Mouse (Mus musculus) cerebellum, postnatal 10 days (tissue): ENCODE data around the gene Isg20.

ENCODE experiments used
- DNase-seq, 2 experiments: peaks; one replicate each; pipeline ENCODE4 v3.0.0; 2021; ENCODE audit warnings: mixed read lengths in 2 of 2

Gene Isg20

DNA sequence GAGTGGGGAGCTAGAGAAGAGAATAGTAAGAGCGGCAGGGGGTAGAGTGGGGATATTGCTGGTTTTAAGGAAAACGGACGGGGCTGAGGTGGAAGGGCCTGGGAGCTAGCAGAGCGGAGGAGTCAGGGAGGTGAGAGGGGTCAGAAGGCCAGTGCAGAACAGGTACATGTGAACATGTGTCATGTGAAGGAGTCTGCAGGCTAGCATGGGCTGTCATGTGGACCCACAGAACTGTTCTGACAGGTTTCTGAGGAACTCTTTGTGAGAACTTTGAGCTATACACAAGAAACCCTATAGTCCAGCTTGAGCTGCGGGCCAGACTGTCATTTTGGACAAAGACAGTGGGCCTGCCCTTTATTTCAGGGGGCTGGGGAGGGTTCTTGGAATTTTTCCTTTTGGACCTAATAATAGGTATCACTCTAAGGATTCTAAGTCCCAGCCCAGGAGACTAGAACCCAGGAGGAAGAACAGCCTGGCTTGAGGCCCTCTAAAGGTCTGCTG lies at the start of gene Isg20:
Isg20 (plus strand) TSS at position 451 of the 501 bp plus-strand sequence.
- DNase-seq = no peak

DNA sequence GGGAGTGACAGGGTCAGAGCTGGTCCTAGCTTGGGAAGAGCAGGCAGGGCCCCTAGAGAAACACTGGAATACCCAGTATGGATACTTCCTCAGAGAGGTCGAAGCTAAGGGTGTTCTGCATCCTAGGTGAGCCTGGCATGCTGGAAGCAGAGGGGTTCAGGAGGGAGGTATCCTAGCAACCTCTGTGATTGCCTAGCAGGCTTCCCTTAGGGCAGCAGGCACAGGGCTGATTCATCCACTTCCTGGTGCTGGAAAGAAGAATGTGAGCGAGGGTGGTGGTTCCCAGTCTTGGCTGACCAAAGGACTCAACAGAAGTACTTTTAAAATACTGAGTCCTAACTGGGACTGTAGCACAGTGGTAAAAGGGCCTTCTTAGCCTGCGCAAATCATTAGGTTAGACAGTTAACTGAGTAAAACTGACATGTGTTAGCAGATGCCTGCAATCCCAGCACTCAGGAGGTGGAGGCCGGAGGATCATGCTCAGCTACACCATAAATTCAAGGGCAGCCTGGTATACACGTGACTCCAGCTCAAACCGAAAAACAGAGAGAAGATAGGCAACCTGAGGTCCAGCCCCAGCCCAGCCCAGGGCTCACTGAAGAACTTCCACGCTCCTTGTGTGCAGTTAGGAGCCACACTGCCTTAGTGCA lies 49.3 kb upstream of the Isg20 start:
- no peak for DNase-seq

GRCm38 (mm10) chr7:78864446-78864802 lies 48.8 kb upstream of the Isg20 start:
- DNase-seq = no peak

DNA sequence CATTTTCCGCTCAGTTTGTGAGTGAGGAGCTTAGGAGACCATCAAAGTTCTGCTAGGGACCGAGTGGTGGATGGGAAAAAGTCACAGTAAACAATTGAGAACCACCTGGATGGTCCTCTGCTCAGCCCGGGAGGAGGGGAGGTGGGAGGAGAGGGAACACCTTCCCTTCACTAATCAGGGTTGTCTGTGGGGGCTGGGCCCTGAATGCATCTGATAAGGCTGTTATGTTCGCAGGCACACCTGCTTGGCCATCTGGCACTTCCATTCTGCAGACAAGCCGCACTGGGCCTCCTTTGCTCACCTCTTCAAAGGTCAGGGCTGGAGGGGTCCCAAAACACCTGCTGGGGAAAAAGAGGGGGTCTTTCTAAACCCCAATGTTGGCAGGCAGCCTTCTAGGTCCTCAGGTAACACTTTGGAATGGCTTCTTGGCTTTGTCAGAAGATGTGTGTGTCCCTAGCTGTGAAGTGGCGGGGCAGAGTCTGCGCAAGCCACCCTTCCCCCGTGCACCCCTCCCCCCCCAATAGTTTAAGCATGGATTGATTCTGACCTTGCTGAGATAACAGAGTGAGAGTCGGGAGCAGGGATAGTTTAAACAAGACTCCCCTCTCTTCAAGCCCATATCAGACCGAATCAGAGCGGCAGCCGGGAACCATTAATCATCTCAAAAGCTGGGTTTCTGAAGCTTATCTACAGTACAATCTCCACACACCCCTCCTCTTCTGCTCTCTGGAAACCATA lies 47.8 kb upstream of the Isg20 start:
- DNase-seq = no peak

GRCm38 (mm10) chr7:78868731-78869130 lies 44.5 kb upstream of the Isg20 start:
- DNase-seq = no peak

GRCm38 (mm10) chr7:78872366-78872765 lies 40.9 kb upstream of the Isg20 start:
- no peak for DNase-seq

GRCm38 (mm10) chr7:78872831-78873230 lies 40.4 kb upstream of the Isg20 start:
- no peak for DNase-seq

- DNase-seq = peak in 1 of 2 experiments; percentile 6
These were observed 31.4 kb upstream of the Isg20 start for GRCm38 (mm10) chr7:78881607-78882468.

DNA sequence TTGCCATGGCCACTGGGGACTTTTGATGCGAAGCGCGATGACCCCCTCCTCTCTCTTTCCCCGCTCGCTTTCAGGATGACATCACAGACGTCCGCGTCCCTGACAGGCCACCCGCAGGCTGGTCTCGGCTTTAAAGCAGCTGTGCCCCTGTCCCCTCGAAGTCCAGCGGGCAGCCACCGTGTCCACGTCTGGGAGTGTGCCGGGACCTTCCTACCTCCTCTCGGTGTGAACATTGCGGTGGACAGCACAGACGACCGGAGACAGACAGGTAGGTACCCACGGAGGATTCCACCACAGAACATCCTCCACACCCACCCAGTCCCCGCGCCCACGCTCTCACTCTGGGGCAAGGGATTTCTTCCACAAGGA lies 30.8 kb upstream of the Isg20 start:
- DNase-seq = peak; percentile 55 to 56

- DNase-seq = peak; percentile 21 to 27
These were observed 30.1 kb upstream of the Isg20 start for GRCm38 (mm10) chr7:78883016-78883725.

DNA sequence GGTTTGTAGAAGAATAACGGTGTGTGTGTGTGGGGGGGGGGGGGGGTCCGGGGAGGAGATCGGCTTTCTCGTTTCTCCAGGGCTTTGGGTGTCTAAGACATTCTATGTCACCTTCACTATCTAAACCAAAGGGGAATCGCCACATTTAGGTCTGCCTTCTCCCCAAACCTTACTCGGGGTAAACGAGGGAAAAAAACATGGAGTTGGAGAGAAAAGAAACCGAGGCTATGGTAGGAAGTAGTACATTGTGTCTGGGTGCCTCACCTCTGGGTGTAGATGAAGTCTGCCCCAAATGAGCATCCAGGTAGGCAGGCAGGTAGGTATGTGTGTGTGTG lies 29.5 kb upstream of the Isg20 start:
- peak in 1 of 2 experiments; percentile 4 for DNase-seq

DNA sequence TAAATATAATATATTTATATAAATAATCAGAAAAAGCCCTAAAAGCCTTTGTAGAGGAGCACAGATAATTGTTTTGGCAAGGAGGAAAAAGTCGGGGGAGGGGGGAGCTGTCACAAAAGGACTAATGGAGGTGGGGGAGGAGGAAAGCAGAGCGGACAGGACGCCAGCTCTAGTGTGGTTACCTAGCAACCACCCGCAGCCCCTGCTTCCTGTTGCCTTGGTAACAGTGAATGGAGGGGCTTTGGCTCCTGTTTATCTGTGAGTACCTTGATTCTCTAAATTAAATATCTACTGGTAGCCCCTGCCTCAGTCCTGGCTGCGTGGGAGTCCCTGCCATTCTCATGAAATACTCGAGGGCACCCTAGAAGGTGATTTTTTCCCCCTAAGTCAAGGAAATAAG lies 29.1 kb upstream of the Isg20 start:
- DNase-seq = peak; percentile 69 to 73

GRCm38 (mm10) chr7:78885404-78885803 lies 27.8 kb upstream of the Isg20 start:
- peak in 1 of 2 experiments; percentile 3 for DNase-seq

- DNase-seq = peak in 1 of 2 experiments; percentile 13
These were observed 26.7 kb upstream of the Isg20 start for GRCm38 (mm10) chr7:78886496-78886895.

GRCm38 (mm10) chr7:78887431-78887842 lies 25.8 kb upstream of the Isg20 start:
- peak in 1 of 2 experiments; percentile 8 for DNase-seq

DNA sequence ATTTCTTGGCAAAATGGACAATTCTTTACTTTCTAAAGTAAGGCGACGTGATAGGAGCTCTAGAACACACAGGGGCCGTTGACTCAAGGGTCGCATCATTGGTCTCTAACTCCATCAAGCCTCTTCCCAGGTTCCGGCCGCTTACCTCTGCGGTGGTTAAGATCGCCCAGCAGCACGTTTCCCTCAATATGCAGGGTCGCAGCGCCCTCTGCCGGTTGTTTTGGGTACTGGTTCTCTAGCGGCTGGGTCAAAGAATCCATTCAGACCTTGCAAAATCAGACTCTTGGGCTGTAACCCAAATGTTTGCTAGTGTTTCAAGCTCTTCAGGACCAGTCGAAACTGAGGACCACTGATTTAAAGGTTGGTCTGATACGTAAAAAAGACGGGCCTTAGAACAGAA lies 22.6 kb upstream of the Isg20 start:
- peak; percentile 94 to 97 for DNase-seq

DNA sequence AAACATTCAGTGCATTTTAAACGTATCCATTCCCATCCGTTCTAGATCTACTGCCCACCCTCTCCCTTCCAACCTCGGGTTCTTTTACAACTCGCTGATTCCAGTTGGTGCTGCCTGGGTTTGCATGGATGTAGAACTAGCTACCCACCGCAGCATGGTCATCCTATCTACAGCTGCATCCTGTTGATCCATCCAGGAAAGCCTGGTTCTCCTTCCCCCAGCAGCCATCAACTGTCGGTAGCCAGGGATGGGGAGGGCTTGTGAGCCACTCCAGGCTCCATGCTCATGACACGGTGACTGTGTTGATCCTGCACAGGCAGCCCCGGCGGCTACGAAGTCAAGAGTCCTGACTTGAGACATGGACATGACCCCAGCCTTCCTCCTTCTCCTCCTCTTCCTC lies 19.3 kb upstream of the Isg20 start:
- no peak for DNase-seq

- DNase-seq = peak in 1 of 2 experiments; percentile 35
These were observed 18.1 kb upstream of the Isg20 start for GRCm38 (mm10) chr7:78895021-78895652.

- peak; percentile 99 for DNase-seq
These were observed 17.4 kb upstream of the Isg20 start, which contains the start of gene Aen for GRCm38 (mm10) chr7:78895653-78896333. Gene Aen (plus strand): TSS chr7:78895854.

GRCm38 (mm10) chr7:78897567-78897966 lies 15.7 kb upstream of the Isg20 start:
- peak in 1 of 2 experiments; percentile 1 for DNase-seq

DNA sequence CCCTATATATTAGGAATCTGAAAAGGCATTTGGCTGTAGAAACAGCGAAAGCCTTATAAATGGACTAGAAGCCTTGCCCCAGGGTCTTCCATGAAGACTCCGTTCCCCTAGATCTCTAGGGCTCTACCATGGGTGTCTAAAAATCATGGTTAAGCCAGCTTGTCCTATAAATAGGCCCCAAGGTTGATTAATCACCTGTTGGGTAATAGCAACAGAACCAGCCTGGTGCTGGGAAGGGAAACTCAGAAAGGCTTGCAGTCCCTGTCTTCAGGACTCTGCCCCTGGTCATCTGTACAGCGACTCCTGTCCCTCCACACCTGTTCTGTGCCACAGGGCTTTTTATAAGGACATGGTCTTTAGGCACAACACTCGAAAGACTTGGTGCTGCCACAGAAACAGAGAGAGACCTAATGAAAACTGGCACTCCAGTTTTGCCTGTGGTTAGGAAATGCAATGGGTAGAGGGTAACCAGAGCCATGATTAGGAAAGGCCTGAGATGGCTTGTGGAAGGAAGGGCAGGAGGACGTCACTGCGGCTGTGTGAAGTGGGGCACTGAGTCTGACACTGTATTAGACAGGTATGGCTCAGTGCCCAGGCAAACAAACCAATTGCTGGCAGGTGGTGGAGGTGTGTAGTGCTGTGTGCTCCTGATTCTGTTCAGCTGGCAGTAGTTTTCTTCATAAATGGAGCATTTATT lies 9.9 kb upstream of the Isg20 start:
- no peak for DNase-seq
